Mouse (Mus musculus) ES-Bruce4 (cell line): Measurements from ENCODE around the gene Abca8b.

ENCODE experiments used
- CTCF ChIP-seq: IDR thresholded peaks from one replicate; pipeline ENCODE4 v1.8.1; 2011; ENCODE audit warnings: low read depth, low read length
- EP300 ChIP-seq: IDR thresholded peaks from 2 replicates; pipeline ENCODE4 v1.6.1; 2011; ENCODE audit warnings: low read depth, low read length; ENCODE audit not compliant: insufficient read depth
- POLR2A ChIP-seq: IDR thresholded peaks from one replicate; pipeline ENCODE4 v1.8.1; 2011; ENCODE audit warnings: low read length; ENCODE audit not compliant: insufficient read depth

DNA sequence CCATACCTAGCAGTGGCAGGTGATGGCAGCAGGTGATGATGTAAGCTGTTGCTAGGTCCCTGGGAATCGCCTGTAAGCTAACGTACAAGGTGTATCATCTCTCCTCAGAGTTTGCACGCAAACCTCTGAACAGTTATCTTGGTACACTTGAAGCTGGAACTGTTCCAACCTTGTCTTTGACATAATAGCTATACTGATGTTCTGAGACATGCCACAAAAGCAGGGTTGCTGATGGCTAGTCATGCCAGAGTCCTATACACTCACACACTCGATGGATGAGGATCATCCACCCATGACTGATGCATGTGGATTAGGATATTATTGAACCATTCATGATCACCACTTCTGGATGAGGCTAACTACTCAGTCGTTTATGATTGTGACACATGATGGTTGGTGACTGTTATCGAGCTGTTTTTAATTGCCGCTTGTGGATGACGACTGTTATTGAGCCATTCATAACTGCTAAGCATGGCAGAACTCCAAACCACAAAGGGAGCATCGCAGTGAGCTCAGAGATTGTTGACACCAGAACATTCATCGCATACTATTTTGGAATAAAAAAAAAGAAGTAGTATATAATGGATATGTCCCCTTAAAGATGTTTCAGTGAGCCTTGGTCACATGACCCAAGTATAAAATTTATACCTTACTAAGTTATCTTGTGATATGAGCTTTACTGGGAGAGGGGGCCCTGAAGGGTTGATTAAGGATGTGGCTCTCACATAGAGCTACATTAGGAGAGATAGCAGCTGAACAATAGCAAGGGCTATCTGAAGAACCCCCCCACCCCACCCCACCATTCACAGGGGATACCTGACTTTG, 87.2 kb downstream of the Abca8b start:
- TF ChIP-seq EP300 (no peak), CTCF (no peak), POLR2A (no peak)
